Mouse (Mus musculus): ENCODE data around the gene Gm42669. TPM values are rescaled to one million over a fixed set of nuclear protein-coding genes. Genes with fewer than 3 reads are reported as not detected.

Gene Gm42669
- 0.18 and 0.34 TPM in 2 replicates for total RNA-seq (2014; rRNA removed)
- 0.04 TPM in 1 of 2 replicates, not detected in the other for polyA plus RNA-seq (2012; rRNA removed)

DNA sequence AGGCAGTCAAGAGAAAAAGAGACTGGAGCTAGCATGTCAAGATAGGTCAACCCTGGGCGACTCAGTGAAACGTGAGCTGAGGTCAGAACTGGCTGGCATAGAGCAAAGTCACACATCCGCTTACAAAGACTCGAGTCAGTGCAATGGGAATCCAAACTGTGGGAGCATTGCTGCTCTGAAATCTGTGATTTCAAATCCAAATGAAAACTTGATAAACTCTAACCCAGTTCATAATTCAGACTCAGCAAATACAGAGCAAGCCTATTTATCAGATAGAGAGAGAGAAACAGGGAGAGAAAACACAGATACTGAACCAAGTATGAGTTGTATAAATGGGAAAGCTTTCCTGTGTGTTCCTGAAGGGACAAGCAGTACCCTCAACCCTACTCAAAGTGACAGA is at the start of gene Gm42669:
Gene Gm42669, plus strand, starts transcription at position 301 of the 400 bp plus-strand sequence.
- no peaks in the 10 kb centered on the region for H3K4me1 ChIP-seq (ENCODE audit: control insufficient read depth, insufficient read depth, low read length)
- H3K9ac ChIP-seq (ENCODE audit: low read depth, low read length), result no peak within 1 kb of the TSS
- H3K4me3 ChIP-seq (ENCODE audit: insufficient read depth, low read depth, low read length), result no peak within 1 kb of the TSS
- H3K27me3 ChIP-seq (ENCODE audit: control insufficient read depth, insufficient read depth, low read length), result no peaks in the 10 kb centered on the region
- peaks cover 9% of the 10 kb centered on the region; the same call in 1 of the 2 replicates for H3K36me3 ChIP-seq (ENCODE audit: control insufficient read depth, insufficient read depth, low read length)
- H3K27ac ChIP-seq (replicated peaks; ENCODE audit: insufficient read depth, low read depth, low read length), result no peak within 1 kb of the TSS
- no peak for DNase-seq (ENCODE audit: extremely low read depth, low read depth, low spot score)
- TF ChIP-seq CTCF (IDR thresholded peaks at IDR 0.05; ENCODE audit: low read depth, low read length), result no peak
- TF ChIP-seq POLR2A (IDR thresholded peaks at IDR 0.05; ENCODE audit: extremely low read depth, insufficient read depth, low read length), result no peak
- no peaks in the 10 kb centered on the region for H3K79me2 ChIP-seq (ENCODE audit: control insufficient read depth, insufficient read depth, low read length)
- 82% methylated on average over 4 of the region's 4 CpGs for WGBS

GRCm38 (mm10) chr5:107462147-107463076 is 45.0 kb upstream of the Gm42669 start:
- no peak for TF ChIP-seq CTCF (IDR thresholded peaks at IDR 0.05; ENCODE audit: low read depth, low read length)
- TF ChIP-seq POLR2A (IDR thresholded peaks at IDR 0.05; ENCODE audit: extremely low read depth, insufficient read depth, low read length), result no peak
- Histone ChIP-seq H3K4me1 (ENCODE audit: control insufficient read depth, insufficient read depth, low read length) (no peaks in the 10 kb centered on the region), H3K36me3 (ENCODE audit: control insufficient read depth, insufficient read depth, low read length) (no peaks in the 10 kb centered on the region), H3K79me2 (ENCODE audit: control insufficient read depth, insufficient read depth, low read length) (no peaks in the 10 kb centered on the region), H3K27me3 (ENCODE audit: control insufficient read depth, insufficient read depth, low read length) (no peaks in the 10 kb centered on the region), H3K27ac (replicated peaks; ENCODE audit: insufficient read depth, low read depth, low read length) (no peak overlapping the region), H3K9ac (ENCODE audit: low read depth, low read length) (no peak overlapping the region), H3K4me3 (ENCODE audit: insufficient read depth, low read depth, low read length) (no peak overlapping the region)
- 96% methylated on average over 4 of the region's 4 CpGs for WGBS
- no peak for DNase-seq (ENCODE audit: extremely low read depth, low read depth, low spot score)

- Histone ChIP-seq H3K27ac (replicated peaks; ENCODE audit: insufficient read depth, low read depth, low read length) (no peak overlapping the region), H3K9ac (ENCODE audit: low read depth, low read length) (no peak overlapping the region), H3K36me3 (ENCODE audit: control insufficient read depth, insufficient read depth, low read length) (peaks cover 4% of the 10 kb centered on the region; the same call in 1 of the 2 replicates), H3K79me2 (ENCODE audit: control insufficient read depth, insufficient read depth, low read length) (no peaks in the 10 kb centered on the region), H3K4me1 (ENCODE audit: control insufficient read depth, insufficient read depth, low read length) (no peaks in the 10 kb centered on the region), H3K4me3 (ENCODE audit: insufficient read depth, low read depth, low read length) (no peak overlapping the region), H3K27me3 (ENCODE audit: control insufficient read depth, insufficient read depth, low read length) (no peaks in the 10 kb centered on the region)
- 79% methylated on average over 5 of the region's 5 CpGs for WGBS
- DNase-seq (ENCODE audit: extremely low read depth, low read depth, low spot score), result no peak
- TF ChIP-seq POLR2A (IDR thresholded peaks at IDR 0.05; ENCODE audit: extremely low read depth, insufficient read depth, low read length) (no peak), CTCF (IDR thresholded peaks at IDR 0.05; ENCODE audit: low read depth, low read length) (no peak)
Observed at GRCm38 (mm10) chr5:107466501-107466900, 40.9 kb upstream of the Gm42669 start.

- no peak overlapping the region for H3K9ac ChIP-seq (ENCODE audit: low read depth, low read length)
Observed at GRCm38 (mm10) chr5:107467098-107467497, 40.3 kb upstream of the Gm42669 start.

GRCm38 (mm10) chr5:107470600-107471329 is 36.7 kb upstream of the Gm42669 start:
- Histone ChIP-seq H3K27me3 (ENCODE audit: control insufficient read depth, insufficient read depth, low read length) (no peaks in the 10 kb centered on the region), H3K36me3 (ENCODE audit: control insufficient read depth, insufficient read depth, low read length) (peaks cover 4% of the 10 kb centered on the region; the same call in 1 of the 2 replicates), H3K4me3 (ENCODE audit: insufficient read depth, low read depth, low read length) (no peak overlapping the region), H3K27ac (replicated peaks; ENCODE audit: insufficient read depth, low read depth, low read length) (no peak overlapping the region), H3K9ac (ENCODE audit: low read depth, low read length) (no peak overlapping the region), H3K4me1 (ENCODE audit: control insufficient read depth, insufficient read depth, low read length) (no peaks in the 10 kb centered on the region), H3K79me2 (ENCODE audit: control insufficient read depth, insufficient read depth, low read length) (no peaks in the 10 kb centered on the region)
- 80% methylated on average over 10 of the region's 10 CpGs for WGBS
- DNase-seq (ENCODE audit: extremely low read depth, low read depth, low spot score), result no peak
- no peak for TF ChIP-seq CTCF (IDR thresholded peaks at IDR 0.05; ENCODE audit: low read depth, low read length)

More at GRCm38 (mm10) chr5:107467098-107467497, 40.3 kb upstream of the Gm42669 start:
- no peak overlapping the region for H3K27ac ChIP-seq (replicated peaks; ENCODE audit: insufficient read depth, low read depth, low read length)
- H3K4me1 ChIP-seq (ENCODE audit: control insufficient read depth, insufficient read depth, low read length), result no peaks in the 10 kb centered on the region
- peaks cover 4% of the 10 kb centered on the region; the same call in 1 of the 2 replicates for H3K36me3 ChIP-seq (ENCODE audit: control insufficient read depth, insufficient read depth, low read length)
- H3K27me3 ChIP-seq (ENCODE audit: control insufficient read depth, insufficient read depth, low read length), result no peaks in the 10 kb centered on the region
- DNase-seq (ENCODE audit: extremely low read depth, low read depth, low spot score), result no peak
- no peaks in the 10 kb centered on the region for H3K79me2 ChIP-seq (ENCODE audit: control insufficient read depth, insufficient read depth, low read length)
- H3K4me3 ChIP-seq (ENCODE audit: insufficient read depth, low read depth, low read length), result no peak overlapping the region
- TF ChIP-seq CTCF (IDR thresholded peaks at IDR 0.05; ENCODE audit: low read depth, low read length) (no peak), POLR2A (IDR thresholded peaks at IDR 0.05; ENCODE audit: extremely low read depth, insufficient read depth, low read length) (no peak)
- 91% methylated on average over 4 of the region's 4 CpGs for WGBS
